Mouse (Mus musculus): Measurements from ENCODE around the gene Rab3a. TPM values are rescaled to one million over a fixed set of nuclear protein-coding genes. Genes with fewer than 3 reads are reported as not detected.

Gene Rab3a
- polyA plus RNA-seq, 1 experiment from 2014 or later, result 18.9 TPM

DNA sequence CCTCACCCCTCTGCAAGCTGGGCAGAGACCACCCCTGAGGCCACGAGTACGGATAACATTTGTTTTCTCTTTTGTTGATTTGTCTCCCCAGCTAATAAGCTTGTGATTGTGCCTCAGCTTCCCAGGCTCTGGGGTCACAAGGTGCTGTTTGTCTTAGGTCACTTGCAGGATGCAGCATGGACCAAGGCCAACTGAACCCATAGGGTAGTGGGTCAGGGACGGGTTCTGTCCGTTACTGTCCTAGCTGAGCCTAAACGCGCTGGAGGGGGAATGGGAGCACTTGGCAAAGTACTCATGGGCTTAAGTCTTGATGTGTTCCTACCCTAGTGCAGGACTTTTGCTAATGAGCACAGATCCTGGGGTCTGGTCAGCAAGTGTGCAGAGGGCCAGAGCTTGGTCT, 13.0 kb downstream of the Rab3a start:
- 79% methylated on average over 6 of the region's 6 CpGs for WGBS
- Histone ChIP-seq H3K9ac (ENCODE audit: low read length) (0 out of 2 replicates have a peak overlapping the region, but pooled peaks have one; percentile 5), H3K4me3 (ENCODE audit: low read depth, low read length) (no peak overlapping the region), H3K4me1 (replicated peaks; ENCODE audit: control insufficient read depth, insufficient read depth) (0 out of 2 replicates have a peak, but pooled peaks cover 3% of the 10 kb centered on the region), H3K36me3 (ENCODE audit: control insufficient read depth, insufficient read depth, low read length) (peaks cover 26% of the 10 kb centered on the region), H3K27me3 (ENCODE audit: control insufficient read depth, insufficient read depth, low read length) (no peaks in the 10 kb centered on the region), H3K27ac (replicated peaks) (peak overlapping the region; percentile 79; the same call in 1 of the 2 replicates), H3K4me2 (replicated peaks; ENCODE audit: low read depth) (no peak overlapping the region), H3K9me3 (ENCODE audit: control insufficient read depth, low read length) (no peaks in the 10 kb centered on the region)
- no peak for DNase-seq (ENCODE audit: low spot score)
- no peak for ATAC-seq (ENCODE audit: low FRiP score, low TSS enrichment)
- TF ChIP-seq CTCF (IDR thresholded peaks at IDR 0.05; ENCODE audit: low read depth) (no peak), EP300 (optimal IDR thresholded peaks at IDR 0.05) (no peak)

DNA sequence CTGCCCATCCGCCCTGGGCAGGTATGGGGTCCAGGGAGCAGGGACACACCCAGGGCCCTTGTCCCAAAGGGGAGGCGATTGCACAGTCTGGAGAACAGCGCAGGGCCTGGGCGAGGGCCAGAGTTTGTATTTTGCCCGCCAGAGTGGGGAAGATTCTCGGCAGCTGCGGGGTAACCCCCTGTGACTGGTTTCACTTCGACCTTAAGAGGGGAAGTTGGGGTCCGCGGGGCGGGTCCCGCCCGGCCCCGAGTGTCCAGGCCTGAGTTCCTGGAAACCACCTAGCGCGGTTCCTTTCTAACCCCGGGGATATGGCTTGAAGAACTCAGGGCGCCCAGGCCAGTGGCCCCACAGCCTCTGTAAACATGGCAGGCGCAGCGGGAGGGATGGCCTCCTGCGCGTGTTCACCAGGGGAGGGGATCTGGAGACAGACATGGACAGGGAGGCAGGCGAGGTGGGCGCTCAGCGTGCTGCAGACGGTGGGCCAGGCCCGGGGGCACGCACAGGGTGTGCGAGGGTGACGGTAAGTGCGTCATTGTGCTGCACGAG, 13.8 kb downstream of the Rab3a start:
- Histone ChIP-seq H3K36me3 (ENCODE audit: control insufficient read depth, insufficient read depth, low read length) (peaks cover 20% of the 10 kb centered on the region), H3K4me3 (ENCODE audit: low read depth, low read length) (no peak overlapping the region), H3K4me1 (replicated peaks; ENCODE audit: control insufficient read depth, insufficient read depth) (peaks cover 3% of the 10 kb centered on the region; the same call in 1 of the 2 replicates), H3K4me2 (replicated peaks; ENCODE audit: low read depth) (no peak overlapping the region), H3K9ac (ENCODE audit: low read length) (no peak overlapping the region), H3K27me3 (ENCODE audit: control insufficient read depth, insufficient read depth, low read length) (no peaks in the 10 kb centered on the region), H3K9me3 (ENCODE audit: control insufficient read depth, low read length) (no peaks in the 10 kb centered on the region), H3K27ac (replicated peaks) (no peak overlapping the region)
- 90% methylated on average over 32 of the region's 32 CpGs for WGBS
- TF ChIP-seq CTCF (IDR thresholded peaks at IDR 0.05; ENCODE audit: low read depth) (no peak), EP300 (optimal IDR thresholded peaks at IDR 0.05) (no peak)
- DNase-seq (ENCODE audit: low spot score), result no peak
- ATAC-seq (ENCODE audit: low FRiP score, low TSS enrichment), result no peak

DNA sequence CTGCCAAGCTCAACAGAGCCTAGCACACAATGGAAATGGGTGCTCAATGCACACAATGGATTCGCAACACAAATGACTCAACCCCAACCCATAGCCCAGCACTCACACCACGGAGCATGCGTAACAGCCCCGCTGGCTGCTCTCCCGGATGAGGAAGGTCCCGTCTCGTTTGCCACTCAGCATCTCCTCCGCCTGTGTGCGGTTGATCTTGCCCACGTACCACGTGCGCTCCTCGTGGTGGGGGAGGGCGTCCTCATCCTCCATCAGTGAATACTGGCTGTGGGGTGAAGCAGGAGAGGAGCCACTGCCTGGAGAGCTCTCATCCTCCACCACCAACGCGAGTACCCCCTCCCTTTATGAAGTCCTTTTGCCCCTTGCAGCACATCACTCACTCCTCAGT, 14.5 kb downstream of the Rab3a start:
- ATAC-seq (ENCODE audit: low FRiP score, low TSS enrichment) (no peak), DNase-seq (ENCODE audit: low spot score) (no peak)
- peaks cover 9% of the 10 kb centered on the region; the same call in 1 of the 2 replicates for H3K4me1 ChIP-seq (replicated peaks; ENCODE audit: control insufficient read depth, insufficient read depth)
- H3K27ac ChIP-seq (replicated peaks), result no peak overlapping the region
- no peak overlapping the region for H3K4me3 ChIP-seq (ENCODE audit: low read depth, low read length)
- H3K4me2 ChIP-seq (replicated peaks; ENCODE audit: low read depth), result no peak overlapping the region
- WGBS, result 83% methylated on average over 16 of the region's 16 CpGs
- TF ChIP-seq CTCF (IDR thresholded peaks at IDR 0.05; ENCODE audit: low read depth), result no peak
- no peak for TF ChIP-seq EP300 (optimal IDR thresholded peaks at IDR 0.05)
- H3K27me3 ChIP-seq (ENCODE audit: control insufficient read depth, insufficient read depth, low read length), result no peaks in the 10 kb centered on the region
- no peaks in the 10 kb centered on the region for H3K9me3 ChIP-seq (ENCODE audit: control insufficient read depth, low read length)
- H3K36me3 ChIP-seq (ENCODE audit: control insufficient read depth, insufficient read depth, low read length), result peaks cover 20% of the 10 kb centered on the region
- H3K9ac ChIP-seq (ENCODE audit: low read length), result no peak overlapping the region

DNA sequence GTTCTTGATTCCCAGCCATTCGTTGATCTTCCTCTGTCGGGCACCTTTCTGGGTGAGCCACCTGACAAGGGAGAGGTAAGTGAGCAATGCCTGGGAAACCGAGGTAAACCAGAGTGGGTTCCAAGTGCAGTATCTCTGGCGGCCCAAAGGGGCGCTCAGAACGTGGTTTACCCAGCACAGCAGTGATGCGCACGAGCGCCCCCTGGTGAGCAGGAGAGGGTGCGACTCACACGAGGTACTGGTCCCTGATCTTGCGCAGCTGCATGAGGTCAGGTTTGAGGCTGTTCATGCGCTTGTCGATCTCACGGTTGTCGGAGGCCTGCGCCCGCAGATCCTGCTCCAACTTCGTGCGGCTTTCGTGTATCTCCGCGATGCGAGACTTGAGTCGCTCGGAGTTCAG, 14.9 kb downstream of the Rab3a start:
- peaks cover 18% of the 10 kb centered on the region for H3K36me3 ChIP-seq (ENCODE audit: control insufficient read depth, insufficient read depth, low read length)
- H3K4me3 ChIP-seq (ENCODE audit: low read depth, low read length), result no peak overlapping the region
- peaks cover 9% of the 10 kb centered on the region; the same call in 1 of the 2 replicates for H3K4me1 ChIP-seq (replicated peaks; ENCODE audit: control insufficient read depth, insufficient read depth)
- H3K9me3 ChIP-seq (ENCODE audit: control insufficient read depth, low read length), result no peaks in the 10 kb centered on the region
- no peaks in the 10 kb centered on the region for H3K27me3 ChIP-seq (ENCODE audit: control insufficient read depth, insufficient read depth, low read length)
- peak; percentile 100 for TF ChIP-seq CTCF (IDR thresholded peaks at IDR 0.05; ENCODE audit: low read depth)
- no peak for TF ChIP-seq EP300 (optimal IDR thresholded peaks at IDR 0.05)
- H3K9ac ChIP-seq (ENCODE audit: low read length), result no peak overlapping the region
- H3K4me2 ChIP-seq (replicated peaks; ENCODE audit: low read depth), result no peak overlapping the region
- DNase-seq (ENCODE audit: low spot score) (peak; percentile 98), ATAC-seq (ENCODE audit: low FRiP score, low TSS enrichment) (peak; percentile 64)
- WGBS, result 3% methylated on average over 26 of the region's 26 CpGs
- no peak overlapping the region for H3K27ac ChIP-seq (replicated peaks)

DNA sequence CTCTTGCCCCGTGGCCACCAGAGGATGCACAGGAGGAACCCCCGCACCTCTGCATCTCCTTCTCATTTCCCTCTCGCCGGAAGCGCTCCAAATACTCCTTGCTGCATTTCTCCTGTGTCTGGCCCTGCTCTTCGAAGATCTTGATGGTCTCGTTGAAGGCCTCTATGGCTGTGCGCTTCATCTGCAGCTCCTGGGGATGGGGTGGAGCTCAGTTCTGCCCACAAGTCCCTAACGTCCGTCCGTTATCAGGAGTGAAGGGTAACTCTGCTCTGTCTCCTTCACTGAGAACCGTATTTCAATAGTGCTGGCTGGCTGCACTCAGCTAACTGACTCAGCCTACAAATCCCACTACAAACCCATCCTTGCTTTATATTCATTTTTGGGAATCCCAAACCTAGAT, 15.4 kb downstream of the Rab3a start:
- Histone ChIP-seq H3K4me1 (replicated peaks; ENCODE audit: control insufficient read depth, insufficient read depth) (peaks cover 10% of the 10 kb centered on the region; the same call in 1 of the 2 replicates), H3K27me3 (ENCODE audit: control insufficient read depth, insufficient read depth, low read length) (no peaks in the 10 kb centered on the region), H3K9me3 (ENCODE audit: control insufficient read depth, low read length) (no peaks in the 10 kb centered on the region), H3K27ac (replicated peaks) (no peak overlapping the region), H3K4me2 (replicated peaks; ENCODE audit: low read depth) (no peak overlapping the region), H3K36me3 (ENCODE audit: control insufficient read depth, insufficient read depth, low read length) (peaks cover 18% of the 10 kb centered on the region; the same call in 1 of the 2 replicates), H3K4me3 (ENCODE audit: low read depth, low read length) (no peak overlapping the region), H3K9ac (ENCODE audit: low read length) (no peak overlapping the region)
- no peak for ATAC-seq (ENCODE audit: low FRiP score, low TSS enrichment)
- TF ChIP-seq EP300 (optimal IDR thresholded peaks at IDR 0.05), result no peak
- TF ChIP-seq CTCF (IDR thresholded peaks at IDR 0.05; ENCODE audit: low read depth), result no peak
- DNase-seq (ENCODE audit: low spot score), result no peak
- WGBS, result 75% methylated on average over 12 of the region's 12 CpGs

DNA sequence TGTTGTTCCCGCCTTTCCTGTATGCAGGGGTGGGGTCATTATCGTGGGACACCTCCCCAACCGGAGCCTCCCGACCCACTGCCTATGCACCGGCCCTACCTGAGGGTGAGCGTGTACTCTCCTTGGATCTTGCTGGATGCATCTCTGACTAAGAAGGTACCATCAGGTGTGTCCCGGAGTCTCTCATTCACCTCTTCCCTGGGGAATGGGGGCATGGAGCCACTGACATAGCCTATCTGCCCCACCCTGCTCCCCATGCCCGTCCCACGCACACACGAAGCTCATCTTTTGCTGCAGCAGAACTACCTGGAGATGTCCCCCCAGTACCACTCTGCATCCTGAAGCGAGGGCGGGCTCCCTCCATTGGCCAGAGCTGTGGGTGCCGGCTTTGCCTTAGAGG, 16.3 kb downstream of the Rab3a start:
- no peak for ATAC-seq (ENCODE audit: low FRiP score, low TSS enrichment)
- no peak overlapping the region for H3K27ac ChIP-seq (replicated peaks)
- no peak overlapping the region for H3K4me2 ChIP-seq (replicated peaks; ENCODE audit: low read depth)
- DNase-seq (ENCODE audit: low spot score), result no peak
- H3K27me3 ChIP-seq (ENCODE audit: control insufficient read depth, insufficient read depth, low read length), result no peaks in the 10 kb centered on the region
- no peak overlapping the region for H3K9ac ChIP-seq (ENCODE audit: low read length)
- H3K4me3 ChIP-seq (ENCODE audit: low read depth, low read length), result no peak overlapping the region
- WGBS, result 95% methylated on average over 13 of the region's 13 CpGs
- H3K9me3 ChIP-seq (ENCODE audit: control insufficient read depth, low read length), result no peaks in the 10 kb centered on the region
- no peak for TF ChIP-seq EP300 (optimal IDR thresholded peaks at IDR 0.05)
- TF ChIP-seq CTCF (IDR thresholded peaks at IDR 0.05; ENCODE audit: low read depth), result no peak
- H3K4me1 ChIP-seq (replicated peaks; ENCODE audit: control insufficient read depth, insufficient read depth), result peaks cover 18% of the 10 kb centered on the region
- H3K36me3 ChIP-seq (ENCODE audit: control insufficient read depth, insufficient read depth, low read length), result peaks cover 18% of the 10 kb centered on the region; the same call in 1 of the 2 replicates

Data from stomach, postnatal 0 days (tissue).